Mouse (Mus musculus) CH12.LX (cell line): ENCODE data around the gene Pola2. TPM values are rescaled to one million over a fixed set of nuclear protein-coding genes. Genes with fewer than 3 reads are reported as not detected.

Experiments used
- DNase-seq: peaks from one replicate; pipeline ENCODE4 v3.0.0-alpha.2; 2013; ENCODE audit errors: extremely low read depth
- H3K27ac ChIP-seq: 2 replicates; pipeline ENCODE4 v1.5.1; 2012; ENCODE audit warnings: low read depth, mild to moderate bottlenecking, control low read depth, moderate library complexity; ENCODE audit not compliant: insufficient read depth
- H3K27me3 ChIP-seq: replicated peaks from 2 replicates; pipeline ENCODE3; 2012; ENCODE audit warnings: inconsistent platforms
- H3K36me3 ChIP-seq, 2 experiments: replicated peaks in 1 of 2; 2 replicates each; pipeline versions ENCODE3 to v1.6.1; 2012; ENCODE audit warnings: inconsistent platforms in 1 of 2, low read length in 1 of 2, mild to moderate bottlenecking in 1 of 2, mixed read lengths in 1 of 2, moderate library complexity in 1 of 2; ENCODE audit not compliant: control insufficient read depth in 1 of 2, insufficient read depth in 1 of 2
- H3K4me1 ChIP-seq, 2 experiments: 2 replicates each; pipeline ENCODE4 v1.6.1; 2012; ENCODE audit warnings: inconsistent platforms in 1 of 2, moderate library complexity in 1 of 2; ENCODE audit not compliant: insufficient read depth in 2 of 2, control insufficient read depth in 1 of 2
- H3K4me2 ChIP-seq: 2 replicates; pipeline ENCODE4 v1.6.1; 2012; ENCODE audit warnings: low read depth, mild to moderate bottlenecking, control low read depth; ENCODE audit not compliant: poor library complexity, insufficient read depth, severe bottlenecking
- H3K4me3 ChIP-seq, 3 experiments: fragments of 150-350 bp in 1 of 3; sonication (generic) in 1 of 3; replicated peaks in 1 of 3; 2 replicates each; pipeline versions ENCODE3 to v1.5.1; 2011 to 2012; ENCODE audit warnings: low read depth in 2 of 3, low read length in 2 of 3, mild to moderate bottlenecking in 2 of 3, moderate library complexity in 2 of 3, control low read depth in 1 of 3, improper control_type of control experiment in 1 of 3, inconsistent platforms in 1 of 3, mixed read lengths in 1 of 3; ENCODE audit not compliant: poor library complexity in 1 of 3
- H3K79me2 ChIP-seq: replicated peaks from 2 replicates; pipeline ENCODE4 v1.6.1; 2012; ENCODE audit warnings: mild to moderate bottlenecking, moderate library complexity; ENCODE audit not compliant: control insufficient read depth, poor library complexity, insufficient read depth, severe bottlenecking; ENCODE audit errors: extremely low read depth
- H3K9ac ChIP-seq: 2 replicates; pipeline ENCODE4 v1.6.1; 2012; ENCODE audit warnings: low read depth, mild to moderate bottlenecking, control low read depth, moderate library complexity; ENCODE audit not compliant: insufficient read depth
- H3K9me3 ChIP-seq: replicated peaks from 2 replicates; pipeline ENCODE3; 2012; ENCODE audit warnings: low read length, inconsistent platforms, mixed read lengths
- E2F4 ChIP-seq: IDR thresholded peaks from 2 replicates; pipeline ENCODE4 v1.6.1; 2011; ENCODE audit warnings: low read depth, low read length, improper control_type of control experiment; ENCODE audit not compliant: insufficient replicate concordance
- EP300 ChIP-seq: IDR thresholded peaks from 2 replicates; pipeline ENCODE4 v1.6.1; 2011; ENCODE audit warnings: low read length, improper control_type of control experiment
- JUND ChIP-seq: conservative IDR thresholded peaks from 2 replicates; pipeline ENCODE4 v1.6.1; 2011; ENCODE audit warnings: low read depth, low read length, improper control_type of control experiment
- MEF2A ChIP-seq: IDR thresholded peaks from 2 replicates; pipeline ENCODE4 v1.6.1; 2014; ENCODE audit warnings: low read depth, mild to moderate bottlenecking, inconsistent platforms, low read length, improper control_type of control experiment, borderline replicate concordance
- POLR2A ChIP-seq: IDR thresholded peaks from 2 replicates; pipeline ENCODE4 v1.6.1; 2011; ENCODE audit warnings: low read depth, mild to moderate bottlenecking, improper control_type of control experiment, low read length
- POLR2AphosphoS2 ChIP-seq: IDR thresholded peaks from 2 replicates; pipeline ENCODE4 v1.6.1; 2011; ENCODE audit warnings: low read depth, low read length, improper control_type of control experiment
- SMC3 ChIP-seq: IDR thresholded peaks from 2 replicates; pipeline ENCODE4 v1.6.1; 2011; ENCODE audit warnings: low read depth, low read length, improper control_type of control experiment
- ZC3H11A ChIP-seq: IDR thresholded peaks from 2 replicates; pipeline ENCODE4 v1.6.1; 2012; ENCODE audit warnings: low read depth, mild to moderate bottlenecking, inconsistent platforms, low read length, improper control_type of control experiment
- dilution Hi-C: fragments of 300-500 bp; cut with MboI; formaldehyde crosslinking; loops from 2 replicates; pipeline ENCODE4 v1.14.3; 2020; ENCODE audit warnings: low sequenced_read_pairs; ENCODE audit not compliant: extremely low pct_unique_long_range_greater_than_20kb, extremely low pct_ligation_motif_present
- in situ Hi-C: fragments of 300-500 bp; cut with MboI; formaldehyde crosslinking; loops from 3 replicates; pipeline ENCODE4 v1.14.3; 2019; ENCODE audit warnings: low sequenced_read_pairs, low pct_ligation_motif_present, low pct_unique_long_range_greater_than_20kb, mixed read lengths
- polyA plus RNA-seq: library from polyadenylated mRNA; unstranded; fragments of >175 nt; gene quantifications from 2 replicates; pipeline ENCODE4 v1.2.1, GENCODE M21; 2012; ENCODE audit warnings: low read depth; ENCODE audit not compliant: insufficient read length
- total RNA-seq, 2 experiments: library from RNA; depleted of rRNA; stranded (reverse); fragments of 300-350 nt in 1 of 2; fragments of >200 nt in 1 of 2; gene quantifications; 2 replicates each; pipeline ENCODE4 v1.2.3; 2012 to 2014

Gene Pola2
- total and polyA plus RNA-seq, 3 experiments: 60.3 to 91.4 (median 71.7) TPM

- no peak overlapping the region for H3K27ac ChIP-seq
Observed at GRCm38 (mm10) chr19:5891521-5892258, 72.3 kb downstream of the Pola2 start.

More at GRCm38 (mm10) chr19:5891521-5892258, 72.3 kb downstream of the Pola2 start:
- H3K9ac ChIP-seq: no peak overlapping the region
- in situ Hi-C loops: no loop called here
- H3K4me3 ChIP-seq: no peak overlapping the region
- H3K79me2 ChIP-seq: no peaks in the 10 kb centered on the region
- peaks cover 8 to 63% of the 10 kb centered on the region in 2 experiments for H3K36me3 ChIP-seq
- no peaks in the 10 kb centered on the region for H3K9me3 ChIP-seq
- H3K27me3 ChIP-seq: no peaks in the 10 kb centered on the region
- dilution Hi-C loops: no loop called here
- TF ChIP-seq EP300 (no peak), POLR2A (no peak), MEF2A (no peak), E2F4 (no peak), JUND (no peak), SMC3 (no peak), ZC3H11A (no peak), POLR2AphosphoS2 (no peak)
- H3K4me1 ChIP-seq: peaks cover 2 to 13% of the 10 kb centered on the region in 2 experiments; a peak in 1 of 4 replicates
- H3K4me2 ChIP-seq: no peak overlapping the region
- no peak for DNase-seq

Other genes with a start within 250 kb of the Pola2 start
Only the 20 nearest of the 28 such genes appear.
- 29.0 and 30.7 TPM in 2 replicates for gene Frmd8, start 88.9 kb downstream of the Pola2 start, total RNA-seq (2012; rRNA removed)
- 13.5 and 15.5 TPM in 2 replicates for gene Frmd8, start 88.9 kb downstream of the Pola2 start, total RNA-seq (2014; rRNA removed)
- 25.2 and 25.4 TPM in 2 replicates for gene Frmd8, start 88.9 kb downstream of the Pola2 start, polyA plus RNA-seq
- gene Slc25a45, start 86.4 kb downstream of the Pola2 start, total RNA-seq (2012; rRNA removed): 20.6 and 23.1 TPM in 2 replicates
- gene Slc25a45, start 86.4 kb downstream of the Pola2 start, total RNA-seq (2014; rRNA removed): 27.6 and 33.0 TPM in 2 replicates
- 20.8 and 22.7 TPM in 2 replicates for gene Slc25a45, start 86.4 kb downstream of the Pola2 start, polyA plus RNA-seq
- 1.6 and 2.1 TPM in 2 replicates for gene Tigd3, start 70.1 kb downstream of the Pola2 start, total RNA-seq (2012; rRNA removed)
- 0.62 and 0.67 TPM in 2 replicates for gene Tigd3, start 70.1 kb downstream of the Pola2 start, total RNA-seq (2014; rRNA removed)
- 1.2 and 1.4 TPM in 2 replicates for gene Tigd3, start 70.1 kb downstream of the Pola2 start, polyA plus RNA-seq
- gene Dpf2, start 51.2 kb downstream of the Pola2 start, total RNA-seq (2012; rRNA removed): 34.4 and 36.7 TPM in 2 replicates
- gene Dpf2, start 51.2 kb downstream of the Pola2 start, total RNA-seq (2014; rRNA removed): 21.9 and 25.0 TPM in 2 replicates
- gene Dpf2, start 51.2 kb downstream of the Pola2 start, polyA plus RNA-seq: 106 and 115 TPM in 2 replicates
- 0.25 TPM in 2 replicates for gene Cdc42ep2, start 39.4 kb downstream of the Pola2 start, total RNA-seq (2012; rRNA removed)
- gene Cdc42ep2, start 39.4 kb downstream of the Pola2 start, total RNA-seq (2014; rRNA removed): 0.08 and 0.13 TPM in 2 replicates
- gene Cdc42ep2, start 39.4 kb downstream of the Pola2 start, polyA plus RNA-seq: 0.16 and 0.20 TPM in 2 replicates
- not detected in 2 replicates for gene Slc22a20, start 21.9 kb upstream of the Pola2 start, total RNA-seq (2012; rRNA removed)
- gene Slc22a20, start 21.9 kb upstream of the Pola2 start, total RNA-seq (2014; rRNA removed): not detected in 2 replicates
- not detected in 2 replicates for gene Slc22a20, start 21.9 kb upstream of the Pola2 start, polyA plus RNA-seq
- 34.6 and 40.2 TPM in 2 replicates for gene Capn1, start 51.7 kb upstream of the Pola2 start, total RNA-seq (2012; rRNA removed)
- 19.3 and 20.0 TPM in 2 replicates for gene Capn1, start 51.7 kb upstream of the Pola2 start, total RNA-seq (2014; rRNA removed)
- gene Capn1, start 51.7 kb upstream of the Pola2 start, polyA plus RNA-seq: 42.9 and 43.7 TPM in 2 replicates
- gene Syvn1, start 82.4 kb upstream of the Pola2 start, total RNA-seq (2012; rRNA removed): 26.8 and 32.0 TPM in 2 replicates
- gene Syvn1, start 82.4 kb upstream of the Pola2 start, total RNA-seq (2014; rRNA removed): 13.5 and 16.5 TPM in 2 replicates
- gene Syvn1, start 82.4 kb upstream of the Pola2 start, polyA plus RNA-seq: 82.5 and 106 TPM in 2 replicates
- gene Mrpl49, start 93.6 kb upstream of the Pola2 start, total RNA-seq (2012; rRNA removed): 37.4 and 49.8 TPM in 2 replicates
- 59.0 and 60.9 TPM in 2 replicates for gene Mrpl49, start 93.6 kb upstream of the Pola2 start, total RNA-seq (2014; rRNA removed)
- gene Mrpl49, start 93.6 kb upstream of the Pola2 start, polyA plus RNA-seq: 55.6 and 66.6 TPM in 2 replicates
- 2,266 and 2,403 TPM in 2 replicates for gene Fau, start 93.6 kb upstream of the Pola2 start, total RNA-seq (2012; rRNA removed)
- 1,142 and 1,239 TPM in 2 replicates for gene Fau, start 93.6 kb upstream of the Pola2 start, total RNA-seq (2014; rRNA removed)
- 2,522 and 2,776 TPM in 2 replicates for gene Fau, start 93.6 kb upstream of the Pola2 start, polyA plus RNA-seq
- 29.2 and 32.7 TPM in 2 replicates for gene Znhit2, start 97.0 kb upstream of the Pola2 start, total RNA-seq (2012; rRNA removed)
- gene Znhit2, start 97.0 kb upstream of the Pola2 start, total RNA-seq (2014; rRNA removed): 20.9 and 22.6 TPM in 2 replicates
- 20.1 and 20.5 TPM in 2 replicates for gene Znhit2, start 97.0 kb upstream of the Pola2 start, polyA plus RNA-seq
- 8.7 and 10.8 TPM in 2 replicates for gene Tm7sf2, start 104.2 kb upstream of the Pola2 start, total RNA-seq (2012; rRNA removed)
- gene Tm7sf2, start 104.2 kb upstream of the Pola2 start, total RNA-seq (2014; rRNA removed): 8.8 and 11.7 TPM in 2 replicates
- gene Tm7sf2, start 104.2 kb upstream of the Pola2 start, polyA plus RNA-seq: 7.9 and 15.1 TPM in 2 replicates
- 44.7 and 48.2 TPM in 2 replicates for gene Vps51, start 113.0 kb upstream of the Pola2 start, total RNA-seq (2012; rRNA removed)
- gene Vps51, start 113.0 kb upstream of the Pola2 start, total RNA-seq (2014; rRNA removed): 37.0 and 37.7 TPM in 2 replicates
- 44.1 and 51.2 TPM in 2 replicates for gene Vps51, start 113.0 kb upstream of the Pola2 start, polyA plus RNA-seq
- not detected in 2 replicates for gene Tmem262, start 115.8 kb upstream of the Pola2 start, total RNA-seq (2012; rRNA removed)
- gene Tmem262, start 115.8 kb upstream of the Pola2 start, total RNA-seq (2014; rRNA removed): not detected in 2 replicates
- gene Tmem262, start 115.8 kb upstream of the Pola2 start, polyA plus RNA-seq: not detected in 2 replicates
- not detected in 2 replicates for gene Gm28374, start 118.1 kb upstream of the Pola2 start, total RNA-seq (2012; rRNA removed)
- gene Gm28374, start 118.1 kb upstream of the Pola2 start, total RNA-seq (2014; rRNA removed): 0.40 and 0.42 TPM in 2 replicates
- gene Gm28374, start 118.1 kb upstream of the Pola2 start, polyA plus RNA-seq: 0.57 TPM in 1 of 2 replicates, not detected in the other
- gene Zfpl1, start 120.8 kb upstream of the Pola2 start, total RNA-seq (2012; rRNA removed): 26.8 and 29.4 TPM in 2 replicates
- gene Zfpl1, start 120.8 kb upstream of the Pola2 start, total RNA-seq (2014; rRNA removed): 23.1 and 26.1 TPM in 2 replicates
- 30.5 and 40.9 TPM in 2 replicates for gene Zfpl1, start 120.8 kb upstream of the Pola2 start, polyA plus RNA-seq
- gene Cdca5, start 120.8 kb upstream of the Pola2 start, total RNA-seq (2012; rRNA removed): 51.5 and 59.2 TPM in 2 replicates
- 62.7 and 67.8 TPM in 2 replicates for gene Cdca5, start 120.8 kb upstream of the Pola2 start, total RNA-seq (2014; rRNA removed)
- gene Cdca5, start 120.8 kb upstream of the Pola2 start, polyA plus RNA-seq: 80.6 and 81.6 TPM in 2 replicates
- 0.81 and 0.84 TPM in 2 replicates for gene AC131692.1, start 130.2 kb upstream of the Pola2 start, total RNA-seq (2012; rRNA removed)
- 0.42 and 0.74 TPM in 2 replicates for gene AC131692.1, start 130.2 kb upstream of the Pola2 start, total RNA-seq (2014; rRNA removed)
- 4.6 and 4.7 TPM in 2 replicates for gene AC131692.1, start 130.2 kb upstream of the Pola2 start, polyA plus RNA-seq
- gene Naaladl1, start 141.6 kb upstream of the Pola2 start, total RNA-seq (2012; rRNA removed): 0.25 and 0.34 TPM in 2 replicates
- 0.20 and 0.24 TPM in 2 replicates for gene Naaladl1, start 141.6 kb upstream of the Pola2 start, total RNA-seq (2014; rRNA removed)
- 1.1 and 1.9 TPM in 2 replicates for gene Naaladl1, start 141.6 kb upstream of the Pola2 start, polyA plus RNA-seq
- 27.0 and 31.0 TPM in 2 replicates for gene Sac3d1, start 154.4 kb upstream of the Pola2 start, total RNA-seq (2012; rRNA removed)
- gene Sac3d1, start 154.4 kb upstream of the Pola2 start, total RNA-seq (2014; rRNA removed): 24.6 and 31.9 TPM in 2 replicates
- 26.9 and 29.8 TPM in 2 replicates for gene Sac3d1, start 154.4 kb upstream of the Pola2 start, polyA plus RNA-seq